In genomic region chrX:10201289-10201688, GRCm38 (mm10) we compare ENCODE assay signal across 9 mouse cellular contexts. TPM values are rescaled to one million over a fixed set of nuclear protein-coding genes. Genes with fewer than 3 reads are reported as not detected.
DNase-seq lines count a peak whose midpoint lies in the region; ATAC-seq and TF ChIP-seq lines count a peak whose summit lies in the region.
"Had no signal": no experiment of that assay in that cellular context is flagged by ENCODE, and none has a peak within 500 bp of the region (broad histone marks: within the 10 kb centered on the region; RNA-seq: fewer than 3 reads in every experiment).

No protein-coding gene starts in this region.

- peak; percentile 78 for TF ChIP-seq CTCF in stomach, postnatal 0 days (IDR thresholded peaks at IDR 0.05; ENCODE audit: low read depth)

- 26% methylated on average over 2 of the region's 2 CpGs for WGBS in embryonic facial prominence, embryonic 14.5 days
- WGBS in liver, embryonic 13.5 days (ENCODE audit: insufficient replicate concordance), result 7% methylated on average over 2 of the region's 2 CpGs
- WGBS in stomach, postnatal 0 days, result 22% methylated on average over 2 of the region's 2 CpGs

- ATAC-seq in cerebellum, adult (ENCODE audit: insufficient number of reproducible peaks, low FRiP score, low TSS enrichment), result no peak
- no peak for ATAC-seq in embryonic facial prominence, embryonic 14.5 days (ENCODE audit: low read depth)
- ATAC-seq in liver, embryonic 13.5 days (ENCODE audit: low read depth), result no peak
- no peak for ATAC-seq in stomach, postnatal 0 days (ENCODE audit: low FRiP score, low TSS enrichment)

- H3K27ac ChIP-seq in embryonic facial prominence, embryonic 14.5 days (replicated peaks; ENCODE audit: low read depth, low read length), result no peak overlapping the region
- no peak overlapping the region for H3K27ac ChIP-seq in liver, embryonic 13.5 days
- H3K27ac ChIP-seq in stomach, postnatal 0 days (replicated peaks), result no peak overlapping the region
- H3K27ac ChIP-seq: liver, embryonic 15.5 days had no signal

- no peaks in the 10 kb centered on the region for H3K36me3 ChIP-seq in embryonic facial prominence, embryonic 14.5 days (ENCODE audit: control insufficient read depth, insufficient read depth, low read length)
- no peaks in the 10 kb centered on the region for H3K36me3 ChIP-seq in liver, embryonic 13.5 days
- no peaks in the 10 kb centered on the region for H3K36me3 ChIP-seq in stomach, postnatal 0 days (ENCODE audit: control insufficient read depth, insufficient read depth, low read length)
- H3K36me3 ChIP-seq: liver, embryonic 15.5 days had no signal

- no peak overlapping the region for H3K9ac ChIP-seq in embryonic facial prominence, embryonic 14.5 days (ENCODE audit: low read depth, low read length)
- no peak overlapping the region for H3K9ac ChIP-seq in liver, embryonic 13.5 days
- H3K9ac ChIP-seq in stomach, postnatal 0 days (ENCODE audit: low read length), result no peak overlapping the region
- H3K9ac ChIP-seq: liver, embryonic 15.5 days had no signal

- no peak for TF ChIP-seq EP300 in stomach, postnatal 0 days (optimal IDR thresholded peaks at IDR 0.05)

- no peak overlapping the region for H3K4me3 ChIP-seq in embryonic facial prominence, embryonic 14.5 days (ENCODE audit: low read depth, low read length)
- H3K4me3 ChIP-seq in liver, embryonic 13.5 days (replicated peaks), result no peak overlapping the region
- H3K4me3 ChIP-seq in stomach, postnatal 0 days (ENCODE audit: low read depth, low read length), result no peak overlapping the region
- H3K4me3 ChIP-seq: liver, embryonic 15.5 days had no signal

- H3K27me3 ChIP-seq in embryonic facial prominence, embryonic 14.5 days (replicated peaks; ENCODE audit: control insufficient read depth, insufficient read depth, low read length), result no peaks in the 10 kb centered on the region
- no peaks in the 10 kb centered on the region for H3K27me3 ChIP-seq in liver, embryonic 13.5 days
- no peaks in the 10 kb centered on the region for H3K27me3 ChIP-seq in stomach, postnatal 0 days (ENCODE audit: control insufficient read depth, insufficient read depth, low read length)
- H3K27me3 ChIP-seq: liver, embryonic 15.5 days had no signal

- H3K4me1 ChIP-seq in embryonic facial prominence, embryonic 14.5 days (ENCODE audit: control insufficient read depth, insufficient read depth, low read length), result no peaks in the 10 kb centered on the region
- no peaks in the 10 kb centered on the region for H3K4me1 ChIP-seq in liver, embryonic 13.5 days (replicated peaks)
- H3K4me1 ChIP-seq in stomach, postnatal 0 days (replicated peaks; ENCODE audit: control insufficient read depth, insufficient read depth), result no peaks in the 10 kb centered on the region
- H3K4me1 ChIP-seq: liver, embryonic 15.5 days had no signal

- DNase-seq in cerebellum, adult 18-20 months, result peak; percentile 12 to 47
- DNase-seq in left cerebral cortex, adult 18-20 months (ENCODE audit: low spot score in 2 of 2), result peak; percentile 20 to 56
- no peak for DNase-seq in left cerebral cortex, adult 8-10 months (ENCODE audit: low spot score in 2 of 2)
- peak; percentile 57 for DNase-seq in ZHBTc4 (ENCODE audit: low read depth, low spot score)
- DNase-seq in embryonic facial prominence, embryonic 14.5 days (ENCODE audit: low spot score), result peak; percentile 43
- DNase-seq in liver, embryonic 13.5 days, result peak; percentile 1
- DNase-seq in stomach, postnatal 0 days (ENCODE audit: low spot score), result peak; percentile 16

- no peak overlapping the region for H3K4me2 ChIP-seq in embryonic facial prominence, embryonic 14.5 days (ENCODE audit: low read depth, low read length)
- H3K4me2 ChIP-seq in liver, embryonic 13.5 days, result no peak overlapping the region
- H3K4me2 ChIP-seq in stomach, postnatal 0 days (replicated peaks; ENCODE audit: low read depth), result no peak overlapping the region
- H3K4me2 ChIP-seq: liver, embryonic 15.5 days had no signal

- H3K9me3 ChIP-seq in embryonic facial prominence, embryonic 14.5 days (ENCODE audit: control insufficient read depth, low read length), result no peaks in the 10 kb centered on the region
- H3K9me3 ChIP-seq in liver, embryonic 13.5 days (replicated peaks), result no peaks in the 10 kb centered on the region
- no peaks in the 10 kb centered on the region for H3K9me3 ChIP-seq in stomach, postnatal 0 days (ENCODE audit: control insufficient read depth, low read length)
- H3K9me3 ChIP-seq: liver, embryonic 15.5 days had no signal

RNA-seq across cellular contexts. Expression of gene Rpgr, which starts 15.4 kb away (rescaled TPM):
- total RNA-seq in left cerebral cortex, adult 18-20 months (2021), result 10 to 100 TPM; 18.1 to 20.5 TPM
- 10 to 100 TPM; 19.8 to 22.8 (median 21.9) TPM for total RNA-seq in left cerebral cortex, adult 8-10 months (2022)
- 11.1 and 11.3 TPM in 2 replicates for polyA plus RNA-seq in embryonic facial prominence, embryonic 14.5 days (2014; fragmentation: Nextera tagmentation; extraction: Ambion mirVana)
- 3.3 and 4.3 TPM in 2 replicates for polyA plus RNA-seq in liver, embryonic 13.5 days (2015; fragmentation: Nextera tagmentation; extraction: Ambion mirVana)
- polyA plus RNA-seq in stomach, postnatal 0 days (2015; fragmentation: Nextera tagmentation; extraction: Ambion mirVana), result 4.3 and 5.1 TPM in 2 replicates

RNA-seq across cellular contexts. Expression of gene Otc, which starts 50.8 kb away (rescaled TPM):
- not detected for total RNA-seq in left cerebral cortex, adult 18-20 months (2021)
- not detected for total RNA-seq in left cerebral cortex, adult 8-10 months (2022)
- not detected in 2 replicates for polyA plus RNA-seq in embryonic facial prominence, embryonic 14.5 days (2014; fragmentation: Nextera tagmentation; extraction: Ambion mirVana)
- 28.9 and 36.8 TPM in 2 replicates for polyA plus RNA-seq in liver, embryonic 13.5 days (2015; fragmentation: Nextera tagmentation; extraction: Ambion mirVana)
- 0.07 and 0.13 TPM in 2 replicates for polyA plus RNA-seq in stomach, postnatal 0 days (2015; fragmentation: Nextera tagmentation; extraction: Ambion mirVana)

Comparison
In these comparisons a context has a peak if more than half of its experiments do, and no peak if none do; other contexts are left out.
1. DNase-seq: peak in cerebellum, adult 18-20 months (2 of 2), left cerebral cortex, adult 18-20 months (2 of 2), ZHBTc4 (single experiment), embryonic facial prominence, embryonic 14.5 days (single experiment), liver, embryonic 13.5 days (single experiment) and stomach, postnatal 0 days (single experiment); none in left cerebral cortex, adult 8-10 months (0 of 2).
2. RNA of gene Otc, which starts 50.8 kb away (polyA plus RNA-seq): 28.9 to 36.8 TPM in liver, embryonic 13.5 days; 0.07 to 0.13 TPM in stomach, postnatal 0 days and not detected in embryonic facial prominence, embryonic 14.5 days; every median in the first group is over 10 times any median in the second.